Mouse (Mus musculus): Measurements from ENCODE around the gene Mrc2.

- TF ChIP-seq CTCF (IDR thresholded peaks at IDR 0.05; ENCODE audit: borderline replicate concordance, extremely low read depth, insufficient read depth, insufficient read length) (no peak), POLR2A (IDR thresholded peaks at IDR 0.05; ENCODE audit: borderline replicate concordance, extremely low read depth, insufficient read depth, insufficient read length, poor library complexity, severe bottlenecking) (no peak)
Observed at GRCm38 (mm10) chr11:105312972-105313632, 20.7 kb downstream of the Mrc2 start.

All from brain, embryonic 14.5 days (tissue).